Mouse (Mus musculus): ENCODE data around the gene Tm9sf1. TPM values are rescaled to one million over a fixed set of nuclear protein-coding genes. Genes with fewer than 3 reads are reported as not detected.

Gene Tm9sf1
- polyA plus RNA-seq, 1 experiment from 2014 or later, result 109 TPM

DNA sequence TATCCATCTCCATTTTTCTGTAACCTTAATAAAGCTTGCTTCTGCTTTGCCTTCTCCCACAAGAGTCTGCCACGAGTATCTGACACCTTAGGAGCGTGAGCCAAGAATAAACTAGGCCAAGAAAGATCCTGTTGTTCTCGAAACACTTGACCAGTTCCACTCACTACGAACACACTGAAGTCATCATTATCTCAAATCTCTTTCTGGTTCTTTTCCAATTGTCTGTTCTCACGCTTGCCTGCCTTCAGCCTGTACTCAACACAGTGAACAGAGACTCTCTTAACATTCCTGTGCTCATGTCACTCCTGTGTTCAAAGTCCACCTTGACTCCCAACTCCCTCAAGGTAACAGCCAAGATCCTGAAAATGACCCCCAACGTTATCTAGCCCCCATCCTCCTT is 30.3 kb downstream of the Tm9sf1 start:
- POLR2A ChIA-PET, result no interaction called here

DNA sequence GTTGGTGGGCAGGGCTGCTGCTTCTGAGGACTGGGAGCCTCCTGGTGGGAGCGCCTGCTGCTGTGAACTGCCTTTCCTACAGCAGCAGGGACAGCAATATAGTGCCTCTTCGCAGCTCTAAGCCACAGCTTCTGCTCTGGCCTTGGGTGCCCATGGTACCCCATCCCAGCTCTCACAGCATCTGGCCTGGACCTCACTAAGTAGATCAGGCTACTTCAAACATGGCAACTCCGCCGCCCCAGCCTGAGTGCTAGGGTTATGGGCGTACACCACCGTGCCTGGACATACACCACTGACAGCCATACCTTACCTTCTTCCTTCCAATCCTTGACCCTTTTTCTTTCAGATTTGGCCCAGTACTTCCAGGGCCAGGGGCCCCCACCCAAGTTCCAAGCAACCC is 35.3 kb downstream of the Tm9sf1 start:
- POLR2A ChIA-PET, result interaction anchor here (1.2 kb wide), 1 partner anchor 45 kb away, joined by 3 read pairs; no protein-coding TSS in a partner anchor
- H3K27me3 ChIP-seq, result no peaks in the 10 kb centered on the region
- in situ Hi-C loops (cut with MboI; ENCODE audit: low pct_unique_long_range_greater_than_20kb), result no loop called here
- no peak for TF ChIP-seq CTCF (IDR thresholded peaks at IDR 0.05)
- ATAC-seq (no peak), DNase-seq (ENCODE audit: low read depth, low spot score) (no peak)
- CTCF ChIA-PET, result no interaction called here

More for the DNA sequence above, 30.3 kb downstream of the Tm9sf1 start:
- DNase-seq (ENCODE audit: low read depth, low spot score) (peak; percentile 62), ATAC-seq (peak; percentile 85)
- CTCF ChIA-PET, result interaction anchor here (0.9 kb wide), 1 partner anchor 16 kb away, joined by 3 read pairs; no protein-coding TSS in a partner anchor
- TF ChIP-seq CTCF (IDR thresholded peaks at IDR 0.05), result no peak
- no peaks in the 10 kb centered on the region for H3K27me3 ChIP-seq
- in situ Hi-C loops (cut with MboI; ENCODE audit: low pct_unique_long_range_greater_than_20kb), result loop anchor here (10.0 kb wide), 1 partner anchor 119 kb away; the partner anchor contains the start of gene Carmil3

DNA sequence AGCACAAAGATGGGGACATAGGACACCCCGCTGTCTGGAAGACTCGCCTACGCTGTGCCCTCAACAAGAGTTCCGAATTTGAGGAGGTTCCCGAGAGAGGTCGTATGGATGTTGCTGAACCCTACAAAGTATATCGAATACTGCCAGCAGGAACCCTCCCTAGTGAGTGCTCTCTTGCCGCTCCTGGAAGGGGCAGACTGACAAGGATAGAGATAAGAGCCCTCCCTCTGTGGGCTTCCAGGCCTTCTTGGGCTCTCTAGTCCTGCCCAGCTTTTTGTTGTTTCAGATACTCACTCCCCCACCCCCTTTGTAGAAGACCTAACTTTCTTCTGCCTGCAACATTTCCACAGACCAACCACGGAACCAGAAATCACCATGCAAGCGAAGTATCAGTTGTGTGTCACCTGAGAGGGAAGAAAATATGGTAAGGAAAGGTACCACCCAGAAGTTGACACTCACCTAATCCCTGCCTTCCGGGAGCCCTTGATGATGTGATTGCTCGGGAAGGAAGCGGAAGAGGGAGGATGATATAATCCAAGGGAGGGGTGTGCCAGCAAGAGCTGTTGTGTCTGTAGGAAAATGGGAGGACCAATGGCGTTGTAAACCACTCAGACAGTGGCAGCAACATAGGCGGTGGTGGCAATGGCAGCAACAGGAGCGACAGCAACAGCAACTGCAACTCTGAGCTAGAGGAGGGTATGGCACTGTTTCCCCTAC is 37.7 kb downstream of the Tm9sf1 start:
- TF ChIP-seq CTCF (IDR thresholded peaks at IDR 0.05), result no peak
- ChIA-PET CTCF (no interaction called here), POLR2A (interaction anchor here (0.7 kb wide), 1 partner anchor 40 kb away, joined by 3 read pairs; no protein-coding TSS in a partner anchor)
- no peaks in the 10 kb centered on the region for H3K27me3 ChIP-seq
- in situ Hi-C loops (cut with MboI; ENCODE audit: low pct_unique_long_range_greater_than_20kb), result no loop called here
- DNase-seq (ENCODE audit: low read depth, low spot score) (no peak), ATAC-seq (no peak)

DNA sequence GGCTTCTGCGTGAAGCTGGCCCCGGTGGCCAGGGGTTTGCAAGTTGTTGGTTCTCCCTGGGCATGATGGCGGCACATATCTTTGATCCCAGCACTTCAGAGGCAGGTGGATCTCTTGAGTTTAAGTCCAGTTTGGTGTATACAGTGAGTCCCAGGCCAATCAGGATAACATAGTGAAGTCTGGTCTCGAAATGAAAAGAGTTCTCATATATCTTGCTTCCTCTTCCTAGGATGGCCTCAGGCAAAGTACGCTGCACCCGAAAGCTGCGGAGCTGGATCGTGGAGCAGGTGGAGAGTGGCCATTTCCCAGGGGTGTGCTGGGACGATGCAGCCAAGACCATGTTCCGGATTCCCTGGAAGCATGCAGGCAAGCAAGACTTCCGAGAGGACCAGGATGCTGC is 38.8 kb downstream of the Tm9sf1 start:
- ChIA-PET POLR2A (interaction anchor here (0.6 to 1.0 kb wide), 2 partner anchors 13 to 29 kb away, joined by 3 read pairs; partner anchors contain the start of gene Rnf31), CTCF (no interaction called here)
- DNase-seq (ENCODE audit: low read depth, low spot score) (no peak), ATAC-seq (no peak)
- no peak for TF ChIP-seq CTCF (IDR thresholded peaks at IDR 0.05)
- no peaks in the 10 kb centered on the region for H3K27me3 ChIP-seq
- in situ Hi-C loops (cut with MboI; ENCODE audit: low pct_unique_long_range_greater_than_20kb), result no loop called here

DNA sequence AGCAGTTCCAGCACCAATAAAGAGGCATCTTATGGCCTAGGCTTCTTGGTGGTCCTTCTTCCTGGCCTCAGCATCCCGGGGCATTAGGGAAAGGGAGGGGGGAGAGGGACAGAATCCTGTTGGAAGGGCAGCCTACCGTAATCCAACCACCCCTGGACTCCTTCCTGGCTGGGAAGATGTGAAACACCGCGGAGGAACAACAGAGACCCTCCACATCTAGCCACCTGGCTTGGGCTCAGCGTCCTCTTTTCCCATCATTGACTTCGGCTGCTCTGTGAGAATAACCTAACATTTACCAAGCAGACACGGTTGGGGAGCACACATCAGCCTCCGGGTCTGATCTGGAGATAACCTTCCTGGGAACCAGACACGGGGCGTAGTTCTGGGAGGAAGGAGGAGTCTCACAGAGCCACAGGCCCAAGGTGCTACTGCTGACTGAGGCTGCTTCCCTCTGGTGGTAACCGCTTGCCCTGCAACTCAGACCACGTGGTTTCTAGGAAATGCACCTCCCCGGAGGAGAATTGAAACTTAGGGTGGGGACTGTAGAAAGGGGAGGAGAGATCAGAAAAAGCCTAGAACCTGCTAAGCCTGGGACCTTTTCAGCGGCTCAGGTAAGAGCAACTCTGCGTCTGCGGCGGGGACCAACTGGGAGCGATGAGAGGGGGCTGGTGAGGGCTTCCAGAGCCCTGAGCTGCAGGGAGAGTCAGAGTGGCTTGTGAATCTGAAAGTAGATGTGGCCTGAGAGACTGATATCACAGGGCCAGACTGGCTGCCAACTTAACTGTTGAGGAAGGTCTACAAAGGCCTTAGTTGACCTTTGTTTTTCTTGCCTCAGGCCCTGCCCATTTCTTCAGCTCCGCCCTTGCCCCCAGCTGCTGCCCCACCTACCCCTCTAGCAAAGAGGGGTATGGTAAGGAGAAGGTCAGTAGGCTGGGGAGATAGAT is 39.7 kb downstream of the Tm9sf1 start:
- CTCF ChIA-PET, result interaction anchor here (0.9 kb wide), 1 partner anchor 9 kb away, joined by 3 read pairs; no protein-coding TSS in a partner anchor
- ATAC-seq, result peak; percentile 95
- POLR2A ChIA-PET, result interaction anchor here (0.6 to 1.0 kb wide), 2 partner anchors 12 to 30 kb away, joined by 3 read pairs; partner anchors contain the start of gene Rnf31
- TF ChIP-seq CTCF (IDR thresholded peaks at IDR 0.05), result no peak
- DNase-seq (ENCODE audit: low read depth, low spot score), result peak; percentile 80
- in situ Hi-C loops (cut with MboI; ENCODE audit: low pct_unique_long_range_greater_than_20kb), result no loop called here
- H3K27me3 ChIP-seq, result no peaks in the 10 kb centered on the region

DNA sequence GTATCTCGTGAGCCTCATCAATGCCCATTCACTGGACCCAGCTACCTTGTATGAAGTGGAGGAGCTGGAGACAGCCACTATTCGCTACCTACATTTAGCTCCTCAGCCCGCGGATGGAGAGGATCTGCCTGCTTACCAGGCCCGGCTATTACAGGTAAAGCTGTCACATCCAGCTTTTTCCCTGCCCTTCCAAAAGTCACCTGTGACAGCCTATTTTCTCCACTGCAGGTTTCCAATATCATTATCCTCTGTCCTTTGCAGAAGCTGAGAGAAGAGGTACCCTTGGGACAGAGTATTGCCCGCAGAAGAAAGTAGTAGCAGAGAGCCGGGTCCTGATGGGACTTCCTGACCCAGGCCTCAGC is 40.4 kb downstream of the Tm9sf1 start, which contains the start of gene Irf9:
TSS of gene Irf9 (plus strand) at position 301 of the 362 bp plus-strand sequence.
- POLR2A ChIA-PET, result interaction anchor here (1.3 kb wide), 1 partner anchor 43 kb away, joined by 3 read pairs; the partner anchor contains the start of genes A730061H03Rik and Dcaf11
- DNase-seq (ENCODE audit: low read depth, low spot score) (no peak), ATAC-seq (no peak)
- no peaks in the 10 kb centered on the region for H3K27me3 ChIP-seq
- in situ Hi-C loops (cut with MboI; ENCODE audit: low pct_unique_long_range_greater_than_20kb), result no loop called here
- CTCF ChIA-PET, result interaction anchor here (0.9 kb wide), 1 partner anchor 9 kb away, joined by 3 read pairs; no protein-coding TSS in a partner anchor
- TF ChIP-seq CTCF (IDR thresholded peaks at IDR 0.05), result no peak

DNA sequence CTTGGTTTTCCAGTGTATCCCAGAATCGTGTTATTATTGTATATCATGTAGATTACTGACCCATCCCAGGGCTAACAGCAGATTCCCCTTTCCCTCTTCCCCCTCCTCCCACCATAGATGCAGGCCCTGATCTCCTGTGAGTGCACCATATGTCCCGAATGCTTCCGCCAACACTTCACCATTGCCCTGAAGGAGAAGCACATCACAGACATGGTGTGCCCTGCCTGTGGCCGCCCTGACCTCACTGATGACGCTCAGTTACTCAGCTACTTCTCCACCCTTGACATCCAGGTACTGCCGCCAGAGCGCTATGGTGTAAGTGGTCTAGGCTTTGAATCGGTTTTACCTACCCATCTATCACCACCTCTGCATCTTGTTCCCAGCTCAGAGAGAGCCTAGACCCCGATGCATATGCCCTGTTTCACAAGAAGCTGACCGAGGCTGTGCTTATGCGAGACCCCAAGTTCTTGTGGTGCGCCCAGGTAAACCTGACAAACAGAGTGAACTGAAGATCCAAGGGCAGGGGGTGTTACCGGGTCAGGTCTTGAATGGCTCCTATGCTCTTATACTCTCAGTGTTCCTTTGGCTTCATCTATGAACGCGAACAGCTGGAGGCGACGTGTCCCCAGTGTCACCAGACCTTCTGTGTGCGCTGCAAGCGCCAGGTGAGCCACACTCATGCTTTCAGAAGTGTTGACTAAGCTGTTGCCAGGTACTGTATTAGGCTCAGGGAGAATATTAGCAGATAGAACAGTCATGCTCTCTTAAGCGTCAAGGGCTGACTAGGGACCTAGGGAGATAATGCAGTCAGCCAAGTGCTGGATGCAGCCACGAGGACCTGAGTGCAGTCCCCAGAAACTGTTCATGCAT is 44.9 kb downstream of the Tm9sf1 start:
- CTCF ChIA-PET, result interaction anchor here (1.4 kb wide), 1 partner anchor 10 kb away, joined by 3 read pairs; no protein-coding TSS in a partner anchor
- in situ Hi-C loops (cut with MboI; ENCODE audit: low pct_unique_long_range_greater_than_20kb), result loop anchor here (25.0 kb wide), 1 partner anchor 711 kb away; the partner anchor contains the start of genes Bcl2l2, Gm20521, Pabpn1 and Ppp1r3e
- TF ChIP-seq CTCF (IDR thresholded peaks at IDR 0.05), result no peak
- DNase-seq (ENCODE audit: low read depth, low spot score) (no peak), ATAC-seq (no peak)
- H3K27me3 ChIP-seq, result no peaks in the 10 kb centered on the region
- POLR2A ChIA-PET, result no interaction called here

DNA sequence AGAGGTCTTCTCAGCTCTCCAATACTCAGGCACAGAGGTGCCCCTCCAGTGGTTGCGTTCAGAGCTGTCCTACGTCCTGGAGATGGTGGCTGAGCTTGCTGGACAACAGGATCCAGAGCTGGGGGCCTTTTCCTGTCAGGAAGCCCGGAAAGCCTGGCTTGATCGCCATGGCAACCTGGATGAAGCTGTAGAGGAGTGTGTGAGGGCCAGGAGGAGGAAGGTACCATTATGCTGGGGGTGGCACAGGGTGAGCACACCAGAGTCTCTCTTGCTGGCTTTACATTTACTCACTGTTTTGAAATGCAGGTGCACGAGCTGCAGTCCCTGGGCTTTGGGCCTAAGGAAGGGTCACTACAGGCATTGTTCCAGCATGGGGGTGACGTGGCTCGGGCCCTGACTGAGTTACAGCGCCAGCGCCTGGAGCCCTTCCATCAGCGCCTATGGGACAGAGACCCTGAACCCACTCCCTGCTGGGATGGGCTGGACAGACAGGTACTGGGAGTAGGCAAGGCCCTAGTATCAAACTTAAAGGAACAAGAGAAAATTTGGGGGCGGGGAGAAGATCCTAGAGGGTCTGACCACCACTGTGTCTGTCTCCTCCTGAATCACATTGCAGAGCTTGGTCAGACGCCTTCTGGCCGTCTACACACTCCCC is 47.4 kb downstream of the Tm9sf1 start:
- ChIA-PET CTCF (no interaction called here), POLR2A (interaction anchor here (0.7 kb wide), 1 partner anchor 55 kb away, joined by 6 read pairs; no protein-coding TSS in a partner anchor)
- H3K27me3 ChIP-seq, result no peaks in the 10 kb centered on the region
- in situ Hi-C loops (cut with MboI; ENCODE audit: low pct_unique_long_range_greater_than_20kb), result loop anchor here (25.0 kb wide), 1 partner anchor 709 kb away; the partner anchor contains the start of genes Bcl2l2, Gm20521, Pabpn1 and Ppp1r3e
- no peak for DNase-seq (ENCODE audit: low read depth, low spot score)
- no peak for TF ChIP-seq CTCF (IDR thresholded peaks at IDR 0.05)
- no peak for ATAC-seq

DNA sequence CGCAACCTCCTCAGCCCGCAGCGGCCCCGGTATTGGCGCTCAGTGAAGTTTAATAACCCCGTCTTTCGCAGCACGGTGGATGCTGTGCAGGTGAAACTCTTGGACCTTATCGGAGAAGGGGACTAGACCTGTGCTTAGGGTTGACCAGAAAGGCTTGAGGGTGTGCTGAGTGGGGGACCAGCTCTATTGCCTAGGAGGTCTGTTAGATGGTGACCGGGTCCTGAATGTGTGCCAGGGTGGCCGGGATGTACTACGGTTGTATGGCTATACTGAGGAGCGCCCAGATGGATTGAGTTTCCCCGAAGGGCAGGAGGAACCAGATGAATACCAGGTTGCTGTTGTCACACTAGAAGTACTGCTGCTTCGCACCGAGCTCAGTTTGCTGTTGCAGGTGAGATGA is 51.4 kb downstream of the Tm9sf1 start:
- H3K27me3 ChIP-seq, result no peaks in the 10 kb centered on the region
- in situ Hi-C loops (cut with MboI; ENCODE audit: low pct_unique_long_range_greater_than_20kb), result loop anchor here (25.0 kb wide), 1 partner anchor 705 kb away; the partner anchor contains the start of genes Bcl2l2, Gm20521, Pabpn1 and Ppp1r3e
- ChIA-PET CTCF (interaction anchor here (1.0 kb wide), 1 partner anchor 10 kb away, joined by 4 read pairs; no protein-coding TSS in a partner anchor), POLR2A (interaction anchor here (0.6 to 1.4 kb wide), 3 partner anchors 12 to 1204 kb away, joined by 3 to 4 read pairs (median 3); no protein-coding TSS in a partner anchor)
- ATAC-seq (no peak), DNase-seq (ENCODE audit: low read depth, low spot score) (no peak)
- no peak for TF ChIP-seq CTCF (IDR thresholded peaks at IDR 0.05)

All from Patski (cell line).